Mouse (Mus musculus) CH12.LX (cell line): ENCODE results near the gene Rps5. TPM values are rescaled to one million over a fixed set of nuclear protein-coding genes. Genes with fewer than 3 reads are reported as not detected.

Source experiments
- DNase-seq: peaks from one replicate; pipeline ENCODE4 v3.0.0-alpha.2; 2013; ENCODE audit errors: extremely low read depth
- H3K27ac ChIP-seq: 2 replicates; pipeline ENCODE4 v1.5.1; 2012; ENCODE audit warnings: low read depth, mild to moderate bottlenecking, control low read depth, moderate library complexity; ENCODE audit not compliant: insufficient read depth
- H3K27me3 ChIP-seq: replicated peaks from 2 replicates; pipeline ENCODE3; 2012; ENCODE audit warnings: inconsistent platforms
- H3K36me3 ChIP-seq, 2 experiments: replicated peaks in 1 of 2; 2 replicates each; pipeline versions ENCODE3 to v1.6.1; 2012; ENCODE audit warnings: inconsistent platforms in 1 of 2, low read length in 1 of 2, mild to moderate bottlenecking in 1 of 2, mixed read lengths in 1 of 2, moderate library complexity in 1 of 2; ENCODE audit not compliant: control insufficient read depth in 1 of 2, insufficient read depth in 1 of 2
- H3K4me1 ChIP-seq, 2 experiments: 2 replicates each; pipeline ENCODE4 v1.6.1; 2012; ENCODE audit warnings: inconsistent platforms in 1 of 2, moderate library complexity in 1 of 2; ENCODE audit not compliant: insufficient read depth in 2 of 2, control insufficient read depth in 1 of 2
- H3K4me2 ChIP-seq: 2 replicates; pipeline ENCODE4 v1.6.1; 2012; ENCODE audit warnings: low read depth, mild to moderate bottlenecking, control low read depth; ENCODE audit not compliant: poor library complexity, insufficient read depth, severe bottlenecking
- H3K4me3 ChIP-seq, 3 experiments: fragments of 150-350 bp in 1 of 3; sonication (generic) in 1 of 3; replicated peaks in 1 of 3; 2 replicates each; pipeline versions ENCODE3 to v1.5.1; 2011 to 2012; ENCODE audit warnings: low read depth in 2 of 3, low read length in 2 of 3, mild to moderate bottlenecking in 2 of 3, moderate library complexity in 2 of 3, control low read depth in 1 of 3, improper control_type of control experiment in 1 of 3, inconsistent platforms in 1 of 3, mixed read lengths in 1 of 3; ENCODE audit not compliant: poor library complexity in 1 of 3
- H3K79me2 ChIP-seq: replicated peaks from 2 replicates; pipeline ENCODE4 v1.6.1; 2012; ENCODE audit warnings: mild to moderate bottlenecking, moderate library complexity; ENCODE audit not compliant: control insufficient read depth, poor library complexity, insufficient read depth, severe bottlenecking; ENCODE audit errors: extremely low read depth
- H3K9ac ChIP-seq: 2 replicates; pipeline ENCODE4 v1.6.1; 2012; ENCODE audit warnings: low read depth, mild to moderate bottlenecking, control low read depth, moderate library complexity; ENCODE audit not compliant: insufficient read depth
- H3K9me3 ChIP-seq: replicated peaks from 2 replicates; pipeline ENCODE3; 2012; ENCODE audit warnings: low read length, inconsistent platforms, mixed read lengths
- BHLHE40 ChIP-seq: IDR thresholded peaks from 2 replicates; pipeline ENCODE4 v1.6.1; 2011; ENCODE audit warnings: mild to moderate bottlenecking, low read depth, low read length, improper control_type of control experiment
- CHD1 ChIP-seq: IDR thresholded peaks from 2 replicates; pipeline ENCODE4 v1.6.1; 2012; ENCODE audit warnings: low read depth, low read length, improper control_type of control experiment, inconsistent platforms
- CHD2 ChIP-seq: IDR thresholded peaks from 2 replicates; pipeline ENCODE4 v1.6.1; 2011; ENCODE audit warnings: low read length, improper control_type of control experiment
- CTCF ChIP-seq, 2 experiments: IDR thresholded peaks in 1 of 2; conservative IDR thresholded peaks in 1 of 2; 2 replicates each; pipeline ENCODE4 v1.5.1; 2011 to 2012; ENCODE audit warnings: low read depth in 2 of 2, low read length in 2 of 2, improper control_type of control experiment in 1 of 2, inconsistent platforms in 1 of 2, mild to moderate bottlenecking in 1 of 2, moderate library complexity in 1 of 2
- E2F4 ChIP-seq: IDR thresholded peaks from 2 replicates; pipeline ENCODE4 v1.6.1; 2011; ENCODE audit warnings: low read depth, low read length, improper control_type of control experiment; ENCODE audit not compliant: insufficient replicate concordance
- ELF1 ChIP-seq: IDR thresholded peaks from 2 replicates; pipeline ENCODE4 v1.6.1; 2014; ENCODE audit warnings: low read depth, mild to moderate bottlenecking, inconsistent platforms, low read length, improper control_type of control experiment
- EP300 ChIP-seq: IDR thresholded peaks from 2 replicates; pipeline ENCODE4 v1.6.1; 2011; ENCODE audit warnings: low read length, improper control_type of control experiment
- ETS1 ChIP-seq: conservative IDR thresholded peaks from 2 replicates; pipeline ENCODE4 v1.6.1; 2012; ENCODE audit warnings: low read depth, mild to moderate bottlenecking, inconsistent platforms, low read length, improper control_type of control experiment, moderate library complexity
- GABPA ChIP-seq: IDR thresholded peaks from 2 replicates; pipeline ENCODE4 v1.6.1; 2012; ENCODE audit warnings: low read depth, low read length, improper control_type of control experiment, inconsistent platforms; ENCODE audit not compliant: insufficient replicate concordance
- HCFC1 ChIP-seq: IDR thresholded peaks from 2 replicates; pipeline ENCODE4 v1.6.1; 2012; ENCODE audit warnings: low read depth, mild to moderate bottlenecking, inconsistent platforms, low read length, improper control_type of control experiment
- IRF4 ChIP-seq: IDR thresholded peaks from 2 replicates; pipeline ENCODE4 v1.6.1; 2014; ENCODE audit warnings: low read depth, mild to moderate bottlenecking, inconsistent platforms, low read length, improper control_type of control experiment
- JUN ChIP-seq: IDR thresholded peaks from 2 replicates; pipeline ENCODE4 v1.6.1; 2011; ENCODE audit warnings: low read depth, mild to moderate bottlenecking, low read length, improper control_type of control experiment, moderate library complexity; ENCODE audit not compliant: insufficient read depth
- JUND ChIP-seq: conservative IDR thresholded peaks from 2 replicates; pipeline ENCODE4 v1.6.1; 2011; ENCODE audit warnings: low read depth, low read length, improper control_type of control experiment
- KAT2A ChIP-seq: IDR thresholded peaks from 2 replicates; pipeline ENCODE4 v1.6.1; 2012; ENCODE audit warnings: low read length, improper control_type of control experiment, inconsistent platforms; ENCODE audit not compliant: insufficient replicate concordance
- MAX ChIP-seq: IDR thresholded peaks from 2 replicates; pipeline ENCODE4 v1.6.1; 2011; ENCODE audit warnings: low read length, improper control_type of control experiment
- MAZ ChIP-seq: IDR thresholded peaks from 2 replicates; pipeline ENCODE4 v1.6.1; 2012; ENCODE audit warnings: low read depth, mild to moderate bottlenecking, inconsistent platforms, low read length, improper control_type of control experiment, moderate library complexity
- MEF2A ChIP-seq: IDR thresholded peaks from 2 replicates; pipeline ENCODE4 v1.6.1; 2014; ENCODE audit warnings: low read depth, mild to moderate bottlenecking, inconsistent platforms, low read length, improper control_type of control experiment, borderline replicate concordance
- MXI1 ChIP-seq: IDR thresholded peaks from 2 replicates; pipeline ENCODE4 v1.6.1; 2011; ENCODE audit warnings: mild to moderate bottlenecking, low read depth, low read length, improper control_type of control experiment
- MYC ChIP-seq: IDR thresholded peaks from 2 replicates; pipeline ENCODE4 v1.6.1; 2011; ENCODE audit warnings: low read depth, mild to moderate bottlenecking, improper control_type of control experiment, low read length
- NELFE ChIP-seq: IDR thresholded peaks from 2 replicates; pipeline ENCODE4 v1.6.1; 2011; ENCODE audit warnings: low read depth, low read length, improper control_type of control experiment
- NRF1 ChIP-seq: IDR thresholded peaks from 2 replicates; pipeline ENCODE4 v1.6.1; 2014; ENCODE audit warnings: low read depth, mild to moderate bottlenecking, inconsistent platforms, low read length, improper control_type of control experiment, moderate library complexity
- PAX5 ChIP-seq: IDR thresholded peaks from 2 replicates; pipeline ENCODE4 v1.6.1; 2012; ENCODE audit warnings: low read length, inconsistent platforms, mixed read lengths
- POLR2A ChIP-seq: IDR thresholded peaks from 2 replicates; pipeline ENCODE4 v1.6.1; 2011; ENCODE audit warnings: low read depth, mild to moderate bottlenecking, improper control_type of control experiment, low read length
- POLR2AphosphoS2 ChIP-seq: IDR thresholded peaks from 2 replicates; pipeline ENCODE4 v1.6.1; 2011; ENCODE audit warnings: low read depth, low read length, improper control_type of control experiment
- RAD21 ChIP-seq: IDR thresholded peaks from 2 replicates; pipeline ENCODE4 v1.6.1; 2011; ENCODE audit warnings: low read depth, mild to moderate bottlenecking, low read length, improper control_type of control experiment, moderate library complexity
- RCOR1 ChIP-seq: conservative IDR thresholded peaks from 2 replicates; pipeline ENCODE4 v1.6.1; 2012; ENCODE audit warnings: low read depth, mild to moderate bottlenecking, inconsistent platforms, low read length, improper control_type of control experiment
- SIN3A ChIP-seq: IDR thresholded peaks from 2 replicates; pipeline ENCODE4 v1.6.1; 2012; ENCODE audit warnings: low read length, improper control_type of control experiment, inconsistent platforms
- SMC3 ChIP-seq: IDR thresholded peaks from 2 replicates; pipeline ENCODE4 v1.6.1; 2011; ENCODE audit warnings: low read depth, low read length, improper control_type of control experiment
- TBP ChIP-seq: conservative IDR thresholded peaks from 2 replicates; pipeline ENCODE4 v1.6.1; 2011; ENCODE audit warnings: low read depth, low read length, improper control_type of control experiment
- TCF12 ChIP-seq: IDR thresholded peaks from 2 replicates; pipeline ENCODE4 v1.6.1; 2014; ENCODE audit warnings: low read depth, mild to moderate bottlenecking, inconsistent platforms, low read length, improper control_type of control experiment
- UBTF ChIP-seq: IDR thresholded peaks from 2 replicates; pipeline ENCODE4 v1.6.1; 2012; ENCODE audit warnings: low read depth, mild to moderate bottlenecking, inconsistent platforms, low read length, improper control_type of control experiment, moderate library complexity
- USF1 ChIP-seq: IDR thresholded peaks from 2 replicates; pipeline ENCODE4 v1.6.1; 2014; ENCODE audit warnings: low read depth, mild to moderate bottlenecking, inconsistent platforms, low read length, improper control_type of control experiment
- USF2 ChIP-seq: conservative IDR thresholded peaks from 2 replicates; pipeline ENCODE4 v1.6.1; 2011; ENCODE audit warnings: low read depth, low read length, improper control_type of control experiment
- ZC3H11A ChIP-seq: IDR thresholded peaks from 2 replicates; pipeline ENCODE4 v1.6.1; 2012; ENCODE audit warnings: low read depth, mild to moderate bottlenecking, inconsistent platforms, low read length, improper control_type of control experiment
- ZKSCAN1 ChIP-seq: IDR thresholded peaks from 2 replicates; pipeline ENCODE4 v1.6.1; 2012; ENCODE audit warnings: low read depth, inconsistent platforms, low read length, improper control_type of control experiment, borderline replicate concordance
- ZMIZ1 ChIP-seq: IDR thresholded peaks from 2 replicates; pipeline ENCODE4 v1.6.1; 2012; ENCODE audit warnings: low read depth, mild to moderate bottlenecking, inconsistent platforms, low read length, improper control_type of control experiment
- ZNF384 ChIP-seq: IDR thresholded peaks from 2 replicates; pipeline ENCODE4 v1.6.1; 2012; ENCODE audit warnings: low read depth, low read length, improper control_type of control experiment, inconsistent platforms
- dilution Hi-C: fragments of 300-500 bp; cut with MboI; formaldehyde crosslinking; loops from 2 replicates; pipeline ENCODE4 v1.14.3; 2020; ENCODE audit warnings: low sequenced_read_pairs; ENCODE audit not compliant: extremely low pct_unique_long_range_greater_than_20kb, extremely low pct_ligation_motif_present
- in situ Hi-C: fragments of 300-500 bp; cut with MboI; formaldehyde crosslinking; loops from 3 replicates; pipeline ENCODE4 v1.14.3; 2019; ENCODE audit warnings: low sequenced_read_pairs, low pct_ligation_motif_present, low pct_unique_long_range_greater_than_20kb, mixed read lengths
- polyA plus RNA-seq: library from polyadenylated mRNA; unstranded; fragments of >175 nt; gene quantifications from 2 replicates; pipeline ENCODE4 v1.2.1, GENCODE M21; 2012; ENCODE audit warnings: low read depth; ENCODE audit not compliant: insufficient read length
- total RNA-seq, 2 experiments: library from RNA; depleted of rRNA; stranded (reverse); fragments of 300-350 nt in 1 of 2; fragments of >200 nt in 1 of 2; gene quantifications; 2 replicates each; pipeline ENCODE4 v1.2.3; 2012 to 2014

Gene Rps5
- total RNA-seq (2012; rRNA removed) (3,671 and 4,026 TPM in 2 replicates), total RNA-seq (2014; rRNA removed) (3,631 and 4,293 TPM in 2 replicates), polyA plus RNA-seq (2,088 and 2,166 TPM in 2 replicates)

GRCm38 (mm10) chr7:12921705-12922465, at the start of gene Rps5:
Rps5 (plus strand) TSS chr7:12922290.
- H3K9ac ChIP-seq: peak within 1 kb of the TSS; percentile 93
- peaks cover 37 to 41% of the 10 kb centered on the region in 2 experiments for H3K36me3 ChIP-seq
- DNase-seq: peak; percentile 99
- H3K27ac ChIP-seq: peak within 1 kb of the TSS; percentile 58; the same call in 1 of the 2 replicates
- H3K9me3 ChIP-seq: no peaks in the 10 kb centered on the region
- in situ Hi-C loops: loop anchor here (10.0 kb wide), 2 partner anchors 63 to 123 kb away; no protein-coding TSS in a partner anchor
- H3K27me3 ChIP-seq: no peaks in the 10 kb centered on the region
- dilution Hi-C loops: no loop called here
- H3K4me3 ChIP-seq: peak within 1 kb of the TSS; percentile 72 to 94 (median 78)
- H3K4me1 ChIP-seq: peaks cover 5 to 27% of the 10 kb centered on the region in 2 experiments
- H3K79me2 ChIP-seq: peaks cover 23% of the 10 kb centered on the region
- peak within 1 kb of the TSS; percentile 85 for H3K4me2 ChIP-seq
- TF ChIP-seq NRF1 (peak; percentile 92), MAX (peak; percentile 91), EP300 (no peak; the same call in 1 of the 2 replicates), RAD21 (no peak), NELFE (peak; percentile 97), MXI1 (peak; percentile 91), MEF2A (peak; percentile 4; the same call in 1 of the 2 replicates), CTCF (conservative IDR thresholded peaks at IDR 0.05 in 1 of 2, IDR thresholded peaks at IDR 0.05 in 1 of 2; ENCODE audit: low read depth in 2 of 2, low read length in 2 of 2) (peak; percentile 31 to 62; a peak in 3 of 4 replicates), POLR2AphosphoS2 (peak; percentile 94), ZNF384 (peak; percentile 41; the same call in 1 of the 2 replicates), MYC (peak; percentile 99), JUN (peak; percentile 15; the same call in 1 of the 2 replicates), ETS1 (0 out of 2 replicates have a peak, but pooled peaks have one; percentile 10), UBTF (no peak), ZC3H11A (no peak), TBP (peak; percentile 98), GABPA (peak; percentile 56; the same call in 1 of the 2 replicates), CHD1 (0 out of 2 replicates have a peak, but pooled peaks have one; percentile 80), E2F4 (peak; percentile 93), IRF4 (peak; percentile 9; the same call in 1 of the 2 replicates), MAZ (peak; percentile 87), ZMIZ1 (peak; percentile 92), SIN3A (peak; percentile 81), KAT2A (peak; percentile 99), PAX5 (no peak), POLR2A (peak; percentile 82), TCF12 (peak; percentile 87), CHD2 (peak; percentile 96), SMC3 (no peak), USF1 (no peak; the same call in 1 of the 2 replicates), JUND (no peak), ELF1 (peak; percentile 93), BHLHE40 (no peak), HCFC1 (peak; percentile 94), RCOR1 (no peak), USF2 (no peak), ZKSCAN1 (no peak)
